Mouse (Mus musculus): ENCODE results near the gene Gm3402. TPM values are rescaled to one million over a fixed set of nuclear protein-coding genes. Genes with fewer than 3 reads are reported as not detected.
A peak's percentile ranks its signal among the peaks of the same experiment; 100 is the strongest.
"Not testable (repeated sequence)": the region's sequence is repeated elsewhere in the genome, so short reads cannot be mapped to it uniquely, and the experiment has no call there.

Gene Gm3402
- polyA plus RNA-seq (2012; rRNA removed): 43.3 and 48.5 TPM in 2 replicates

DNA sequence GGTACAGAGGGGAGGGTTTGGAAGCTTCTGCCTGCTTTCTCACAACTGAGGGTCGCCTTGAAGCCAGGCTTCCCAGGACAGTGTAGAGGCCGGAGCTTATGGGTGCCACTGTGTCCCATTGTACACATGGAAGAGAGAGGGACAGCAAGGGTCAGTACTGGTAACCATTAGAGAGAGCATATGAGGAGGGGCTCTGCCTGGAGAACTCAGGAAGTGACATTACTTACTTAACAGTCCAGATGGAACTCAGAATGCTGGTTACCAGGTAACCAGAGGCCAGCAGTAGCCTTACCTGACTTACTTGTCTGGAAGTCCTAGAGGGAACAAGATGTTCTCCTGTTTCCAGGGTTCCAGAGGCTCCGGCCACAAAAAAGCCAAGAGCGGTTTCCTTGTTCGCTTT is at the start of gene Gm3402:
Gene Gm3402, plus strand, starts transcription at position 301 of the 400 bp plus-strand sequence.
- H3K27me3 ChIP-seq (ENCODE audit: control insufficient read depth, insufficient read depth, low read length); H3K36me3 ChIP-seq (ENCODE audit: control insufficient read depth, insufficient read depth, low read length); H3K4me3 ChIP-seq (ENCODE audit: control insufficient read depth, low read depth, low read length); H3K4me1 ChIP-seq (ENCODE audit: control insufficient read depth, insufficient read depth, low read length); H3K27ac ChIP-seq (ENCODE audit: control insufficient read depth, insufficient read depth, low read depth, low read length): not testable (repeated sequence)

DNA sequence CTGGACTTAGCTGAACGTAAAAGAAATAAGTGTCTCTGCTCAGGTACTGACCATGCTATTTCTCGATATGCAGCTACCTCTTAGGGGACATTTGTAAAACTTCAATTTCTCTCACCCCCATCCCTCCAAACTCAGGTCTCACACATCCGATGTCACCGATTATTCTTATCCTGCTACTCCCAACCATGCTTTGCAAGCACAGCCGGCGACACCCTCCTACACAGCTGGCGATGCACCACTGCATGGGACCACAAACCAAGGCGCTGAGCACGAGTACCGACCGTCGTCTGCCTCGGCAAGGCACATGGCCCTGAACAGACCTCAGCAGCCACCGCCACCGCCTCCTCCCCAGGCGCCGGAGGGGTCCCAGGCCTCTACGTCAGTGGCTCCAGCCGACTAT is 47.3 kb upstream of the Gm3402 start:
- H3K36me3 ChIP-seq (ENCODE audit: control insufficient read depth, insufficient read depth, low read length): no peaks in the 10 kb centered on the region
- no peak overlapping the region for H3K27ac ChIP-seq (ENCODE audit: control insufficient read depth, insufficient read depth, low read depth, low read length)
- no peak for TF ChIP-seq CTCF (IDR thresholded peaks at IDR 0.05; ENCODE audit: control insufficient read depth, insufficient read depth, insufficient replicate concordance, low read depth, low read length)
- no peak overlapping the region for H3K4me3 ChIP-seq (ENCODE audit: control insufficient read depth, low read depth, low read length)
- H3K27me3 ChIP-seq (ENCODE audit: control insufficient read depth, insufficient read depth, low read length): no peaks in the 10 kb centered on the region
- no peaks in the 10 kb centered on the region for H3K4me1 ChIP-seq (ENCODE audit: control insufficient read depth, insufficient read depth, low read length)

DNA sequence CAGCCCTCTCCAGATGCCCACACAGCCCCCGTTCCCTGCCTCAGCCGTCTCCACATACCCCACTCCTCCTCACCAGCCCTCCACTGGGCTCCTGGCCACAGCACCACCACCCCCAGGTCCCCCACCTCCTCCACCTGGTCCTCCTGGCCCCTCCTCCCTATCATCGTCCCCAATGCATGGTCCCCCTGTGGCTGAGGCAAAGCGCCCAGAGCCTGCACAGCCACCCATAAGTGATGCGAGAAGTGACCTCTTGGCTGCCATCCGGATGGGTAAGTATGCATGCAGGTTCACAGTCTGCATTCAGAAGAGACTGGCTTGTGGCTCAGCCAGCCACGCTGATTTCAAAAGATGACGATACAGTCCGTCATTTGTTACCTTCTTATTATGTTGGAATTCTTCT is 45.6 kb upstream of the Gm3402 start:
- Histone ChIP-seq H3K36me3 (ENCODE audit: control insufficient read depth, insufficient read depth, low read length) (no peaks in the 10 kb centered on the region), H3K4me1 (ENCODE audit: control insufficient read depth, insufficient read depth, low read length) (no peaks in the 10 kb centered on the region)

DNA sequence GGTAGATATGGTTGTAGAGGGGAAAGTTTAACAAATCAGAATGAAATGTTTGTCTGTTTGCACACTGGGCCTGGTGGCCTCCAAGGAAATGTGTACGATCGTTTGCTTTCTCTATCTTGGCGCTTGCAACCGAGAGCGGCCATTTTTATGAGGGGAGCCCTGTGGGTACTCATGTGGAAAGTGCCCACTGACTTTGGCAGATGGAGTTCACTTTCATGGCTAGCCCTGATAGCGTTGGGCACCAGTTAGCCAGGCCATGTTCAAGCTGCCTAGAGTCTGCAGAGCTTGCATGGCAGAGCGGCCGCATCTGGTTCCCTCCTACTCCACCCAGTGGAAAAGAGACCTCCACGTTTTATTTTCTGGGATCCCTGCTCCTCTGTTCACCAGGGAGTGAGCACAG is 43.1 kb upstream of the Gm3402 start:
- Histone ChIP-seq H3K27ac (ENCODE audit: control insufficient read depth, insufficient read depth, low read depth, low read length) (no peak overlapping the region), H3K4me3 (ENCODE audit: control insufficient read depth, low read depth, low read length) (no peak overlapping the region), H3K36me3 (ENCODE audit: control insufficient read depth, insufficient read depth, low read length) (no peaks in the 10 kb centered on the region), H3K27me3 (ENCODE audit: control insufficient read depth, insufficient read depth, low read length) (no peaks in the 10 kb centered on the region), H3K4me1 (ENCODE audit: control insufficient read depth, insufficient read depth, low read length) (no peaks in the 10 kb centered on the region)
- TF ChIP-seq POLR2A (IDR thresholded peaks at IDR 0.05; ENCODE audit: control insufficient read depth, low read depth, low read length): no peak
- TF ChIP-seq CTCF (IDR thresholded peaks at IDR 0.05; ENCODE audit: control insufficient read depth, insufficient read depth, insufficient replicate concordance, low read depth, low read length): no peak

More for the DNA sequence above, 45.6 kb upstream of the Gm3402 start:
- Histone ChIP-seq H3K27ac (ENCODE audit: control insufficient read depth, insufficient read depth, low read depth, low read length) (no peak overlapping the region), H3K27me3 (ENCODE audit: control insufficient read depth, insufficient read depth, low read length) (no peaks in the 10 kb centered on the region), H3K4me3 (ENCODE audit: control insufficient read depth, low read depth, low read length) (no peak overlapping the region)
- TF ChIP-seq CTCF (IDR thresholded peaks at IDR 0.05; ENCODE audit: control insufficient read depth, insufficient read depth, insufficient replicate concordance, low read depth, low read length) (no peak), POLR2A (IDR thresholded peaks at IDR 0.05; ENCODE audit: control insufficient read depth, low read depth, low read length) (no peak)

DNA sequence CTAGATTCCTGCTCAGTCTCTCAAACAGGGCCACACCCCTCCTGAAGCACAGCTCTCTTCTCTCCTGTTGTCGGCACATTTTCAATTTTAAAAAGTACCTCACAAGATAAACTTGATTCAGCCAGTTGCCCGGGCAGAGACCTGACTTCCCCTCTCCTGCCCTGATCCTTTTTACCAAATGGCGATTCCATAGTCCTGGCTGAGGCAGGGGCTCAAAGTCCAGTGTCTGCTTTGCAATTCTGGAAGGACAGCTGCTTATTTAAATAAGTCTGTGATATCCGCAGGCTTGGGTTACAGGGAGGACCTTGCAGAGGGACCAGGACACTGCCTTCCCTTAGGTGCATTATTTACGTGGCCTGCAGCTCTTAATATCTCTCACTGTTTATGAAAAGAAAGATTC is 42.6 kb upstream of the Gm3402 start:
- no peaks in the 10 kb centered on the region for H3K27me3 ChIP-seq (ENCODE audit: control insufficient read depth, insufficient read depth, low read length)
- H3K36me3 ChIP-seq (ENCODE audit: control insufficient read depth, insufficient read depth, low read length): no peaks in the 10 kb centered on the region
- no peak overlapping the region for H3K27ac ChIP-seq (ENCODE audit: control insufficient read depth, insufficient read depth, low read depth, low read length)
- no peaks in the 10 kb centered on the region for H3K4me1 ChIP-seq (ENCODE audit: control insufficient read depth, insufficient read depth, low read length)
- no peak for TF ChIP-seq CTCF (IDR thresholded peaks at IDR 0.05; ENCODE audit: control insufficient read depth, insufficient read depth, insufficient replicate concordance, low read depth, low read length)
- TF ChIP-seq POLR2A (IDR thresholded peaks at IDR 0.05; ENCODE audit: control insufficient read depth, low read depth, low read length): no peak
- no peak overlapping the region for H3K4me3 ChIP-seq (ENCODE audit: control insufficient read depth, low read depth, low read length)

DNA sequence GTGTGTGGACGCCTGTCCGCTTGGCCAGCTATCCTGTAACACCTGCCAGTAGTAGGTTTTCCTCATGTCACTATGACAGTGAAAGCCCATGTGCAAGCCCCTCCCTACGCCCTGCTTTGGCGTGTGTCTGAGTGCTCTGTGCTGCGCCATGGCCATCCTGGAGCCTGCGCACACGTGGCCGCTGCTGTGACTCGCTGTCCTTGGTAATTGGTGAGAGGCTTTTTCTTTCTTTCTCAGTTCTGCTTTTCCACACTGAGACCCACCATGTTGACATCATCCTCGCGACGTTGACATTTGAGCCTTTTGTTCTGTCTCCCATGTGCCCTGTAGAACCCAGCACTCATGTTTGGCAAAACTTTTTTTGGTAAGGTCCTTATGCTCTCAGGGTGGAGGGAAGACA is 42.1 kb upstream of the Gm3402 start:
- Histone ChIP-seq H3K27ac (ENCODE audit: control insufficient read depth, insufficient read depth, low read depth, low read length) (no peak overlapping the region), H3K4me3 (ENCODE audit: control insufficient read depth, low read depth, low read length) (no peak overlapping the region), H3K36me3 (ENCODE audit: control insufficient read depth, insufficient read depth, low read length) (no peaks in the 10 kb centered on the region)

DNA sequence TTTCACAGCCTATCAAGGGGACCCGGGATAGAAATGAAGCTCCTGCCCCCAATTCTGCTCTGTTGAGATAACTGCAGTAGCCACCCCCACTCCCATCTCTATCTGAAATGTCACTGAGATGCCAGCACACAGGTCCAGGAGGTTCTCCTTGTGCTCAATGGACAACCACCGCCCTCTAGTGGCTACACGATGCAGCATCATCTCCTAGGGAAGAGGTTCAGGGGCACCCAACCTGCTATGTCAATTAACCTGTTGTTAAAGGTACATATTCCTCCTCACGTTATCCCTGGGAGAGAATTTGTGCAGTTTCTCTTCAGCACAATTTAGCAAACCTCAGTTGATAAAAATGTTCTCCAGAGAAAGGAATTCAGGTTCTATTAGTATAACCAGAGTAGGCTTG is 34.4 kb upstream of the Gm3402 start:
- not testable (repeated sequence) for H3K4me3 ChIP-seq (ENCODE audit: control insufficient read depth, low read depth, low read length); H3K27ac ChIP-seq (ENCODE audit: control insufficient read depth, insufficient read depth, low read depth, low read length); H3K4me1 ChIP-seq (ENCODE audit: control insufficient read depth, insufficient read depth, low read length); H3K27me3 ChIP-seq (ENCODE audit: control insufficient read depth, insufficient read depth, low read length); H3K36me3 ChIP-seq (ENCODE audit: control insufficient read depth, insufficient read depth, low read length)
- TF ChIP-seq CTCF (IDR thresholded peaks at IDR 0.05; ENCODE audit: control insufficient read depth, insufficient read depth, insufficient replicate concordance, low read depth, low read length): peak; percentile 36; the same call in 1 of the 2 replicates

More for the DNA sequence above, 42.1 kb upstream of the Gm3402 start:
- no peaks in the 10 kb centered on the region for H3K27me3 ChIP-seq (ENCODE audit: control insufficient read depth, insufficient read depth, low read length)
- no peaks in the 10 kb centered on the region for H3K4me1 ChIP-seq (ENCODE audit: control insufficient read depth, insufficient read depth, low read length)
- TF ChIP-seq POLR2A (IDR thresholded peaks at IDR 0.05; ENCODE audit: control insufficient read depth, low read depth, low read length): no peak
- no peak for TF ChIP-seq CTCF (IDR thresholded peaks at IDR 0.05; ENCODE audit: control insufficient read depth, insufficient read depth, insufficient replicate concordance, low read depth, low read length)

DNA sequence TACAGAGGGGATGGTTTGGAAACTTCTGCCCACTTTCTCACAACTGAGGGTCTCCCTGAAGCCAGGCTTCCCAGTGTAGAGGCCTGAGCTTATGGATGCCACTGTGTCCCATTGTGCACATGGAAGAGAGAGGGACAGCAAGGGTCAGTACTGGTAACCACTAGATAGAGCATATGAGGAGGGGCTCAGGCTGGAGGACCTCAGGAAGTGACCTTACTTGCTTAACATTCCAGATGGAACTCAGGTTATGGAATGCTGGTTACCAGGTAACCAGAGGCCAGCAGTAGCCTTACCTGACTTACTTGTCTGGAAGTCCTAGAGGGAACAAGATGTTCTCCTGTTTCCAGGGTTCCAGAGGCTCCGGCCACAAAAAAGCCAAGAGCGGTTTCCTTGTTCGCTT is 32.3 kb upstream of the Gm3402 start, which contains the start of gene Gm6408:
Gene Gm6408, plus strand, starts transcription at position 301 of the 400 bp plus-strand sequence.
- H3K4me1 ChIP-seq (ENCODE audit: control insufficient read depth, insufficient read depth, low read length); H3K27me3 ChIP-seq (ENCODE audit: control insufficient read depth, insufficient read depth, low read length); H3K36me3 ChIP-seq (ENCODE audit: control insufficient read depth, insufficient read depth, low read length); H3K27ac ChIP-seq (ENCODE audit: control insufficient read depth, insufficient read depth, low read depth, low read length): not testable (repeated sequence)
- H3K4me3 ChIP-seq (ENCODE audit: control insufficient read depth, low read depth, low read length): peak within 1 kb of the TSS; percentile 45

DNA sequence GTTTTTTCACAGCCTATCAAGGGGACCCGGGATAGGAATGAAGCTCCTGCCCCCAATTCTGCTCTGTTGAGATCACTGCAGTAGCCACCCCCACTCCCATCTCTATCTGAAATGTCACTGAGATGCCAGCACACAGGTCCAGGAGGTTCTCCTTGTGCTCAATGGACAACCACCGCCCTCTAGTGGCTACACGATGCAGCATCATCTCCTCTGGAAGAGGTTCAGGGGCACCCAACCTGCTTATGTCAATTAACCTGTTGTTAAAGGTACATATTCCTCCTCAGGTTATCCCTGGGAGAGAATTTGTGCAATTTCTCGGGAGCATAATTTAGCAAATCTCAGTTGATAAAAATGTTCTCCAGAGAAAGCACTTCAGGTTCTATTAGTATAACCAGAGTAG is 25.0 kb upstream of the Gm3402 start:
- not testable (repeated sequence) for H3K4me1 ChIP-seq (ENCODE audit: control insufficient read depth, insufficient read depth, low read length); H3K4me3 ChIP-seq (ENCODE audit: control insufficient read depth, low read depth, low read length); H3K27me3 ChIP-seq (ENCODE audit: control insufficient read depth, insufficient read depth, low read length); H3K27ac ChIP-seq (ENCODE audit: control insufficient read depth, insufficient read depth, low read depth, low read length); H3K36me3 ChIP-seq (ENCODE audit: control insufficient read depth, insufficient read depth, low read length)

DNA sequence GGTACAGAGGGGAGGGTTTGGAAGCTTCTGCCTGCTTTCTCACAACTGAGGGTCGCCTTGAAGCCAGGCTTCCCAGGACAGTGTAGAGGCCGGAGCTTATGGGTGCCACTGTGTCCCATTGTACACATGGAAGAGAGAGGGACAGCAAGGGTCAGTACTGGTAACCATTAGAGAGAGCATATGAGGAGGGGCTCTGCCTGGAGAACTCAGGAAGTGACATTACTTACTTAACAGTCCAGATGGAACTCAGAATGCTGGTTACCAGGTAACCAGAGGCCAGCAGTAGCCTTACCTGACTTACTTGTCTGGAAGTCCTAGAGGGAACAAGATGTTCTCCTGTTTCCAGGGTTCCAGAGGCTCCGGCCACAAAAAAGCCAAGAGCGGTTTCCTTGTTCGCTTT is 22.9 kb upstream of the Gm3402 start, which contains the start of gene Gm6370:
Gene Gm6370, plus strand, starts transcription at position 301 of the 400 bp plus-strand sequence.
- H3K4me1 ChIP-seq (ENCODE audit: control insufficient read depth, insufficient read depth, low read length); H3K27me3 ChIP-seq (ENCODE audit: control insufficient read depth, insufficient read depth, low read length); H3K36me3 ChIP-seq (ENCODE audit: control insufficient read depth, insufficient read depth, low read length); H3K27ac ChIP-seq (ENCODE audit: control insufficient read depth, insufficient read depth, low read depth, low read length); H3K4me3 ChIP-seq (ENCODE audit: control insufficient read depth, low read depth, low read length): not testable (repeated sequence)

DNA sequence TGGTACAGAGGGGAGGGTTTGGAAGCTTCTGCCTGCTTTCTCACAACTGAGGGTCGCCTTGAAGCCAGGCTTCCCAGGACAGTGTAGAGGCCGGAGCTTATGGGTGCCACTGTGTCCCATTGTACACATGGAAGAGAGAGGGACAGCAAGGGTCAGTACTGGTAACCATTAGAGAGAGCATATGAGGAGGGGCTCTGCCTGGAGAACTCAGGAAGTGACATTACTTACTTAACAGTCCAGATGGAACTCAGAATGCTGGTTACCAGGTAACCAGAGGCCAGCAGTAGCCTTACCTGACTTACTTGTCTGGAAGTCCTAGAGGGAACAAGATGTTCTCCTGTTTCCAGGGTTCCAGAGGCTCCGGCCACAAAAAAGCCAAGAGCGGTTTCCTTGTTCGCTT is 11.8 kb upstream of the Gm3402 start, which contains the start of gene 4930449I24Rik:
Gene 4930449I24Rik, plus strand, starts transcription at position 301 of the 400 bp plus-strand sequence.
- H3K27me3 ChIP-seq (ENCODE audit: control insufficient read depth, insufficient read depth, low read length); H3K4me1 ChIP-seq (ENCODE audit: control insufficient read depth, insufficient read depth, low read length); H3K36me3 ChIP-seq (ENCODE audit: control insufficient read depth, insufficient read depth, low read length); H3K27ac ChIP-seq (ENCODE audit: control insufficient read depth, insufficient read depth, low read depth, low read length): not testable (repeated sequence)
- peak within 1 kb of the TSS; percentile 17; the same call in 1 of the 2 replicates for H3K4me3 ChIP-seq (ENCODE audit: control insufficient read depth, low read depth, low read length)
